Mouse (Mus musculus) lung, postnatal 4 days (tissue): Measurements from ENCODE around the gene Ap4m1.
"Not testable (repeated sequence)": the region's sequence is repeated elsewhere in the genome, so short reads cannot be mapped to it uniquely, and the experiment has no call there.

Experiments
- DNase-seq, 2 experiments: peaks; one replicate each; pipeline ENCODE4 v3.0.0; 2021

The Ap4m1 gene

GRCm38 (mm10) chr5:138199576-138199975 lies 27.8 kb downstream of the Ap4m1 start:
- DNase-seq, result no peak

- no peak for DNase-seq
These were observed 30.3 kb downstream of the Ap4m1 start for GRCm38 (mm10) chr5:138202086-138202485.

- DNase-seq, result no peak
These were observed 35.5 kb downstream of the Ap4m1 start for GRCm38 (mm10) chr5:138207253-138207652.

- no peak for DNase-seq
These were observed 36.1 kb downstream of the Ap4m1 start for GRCm38 (mm10) chr5:138207873-138208272.

GRCm38 (mm10) chr5:138216632-138217031 lies 44.8 kb downstream of the Ap4m1 start:
- DNase-seq, result not testable (repeated sequence)

GRCm38 (mm10) chr5:138219864-138220263 lies 48.1 kb downstream of the Ap4m1 start:
- DNase-seq, result no peak

- DNase-seq, result peak; percentile 71 to 87
These were observed 50.3 kb downstream of the Ap4m1 start for GRCm38 (mm10) chr5:138222111-138222510.

GRCm38 (mm10) chr5:138223287-138223686 lies 51.5 kb downstream of the Ap4m1 start:
- no peak for DNase-seq

GRCm38 (mm10) chr5:138225700-138226099 lies 53.9 kb downstream of the Ap4m1 start, which contains the start of gene Nxpe5:
Gene Nxpe5, plus strand, starts transcription at chr5:138225898.
- DNase-seq, result no peak

- DNase-seq, result no peak
These were observed 54.7 kb downstream of the Ap4m1 start for GRCm38 (mm10) chr5:138226491-138226890.

- DNase-seq, result no peak
These were observed 55.6 kb downstream of the Ap4m1 start for GRCm38 (mm10) chr5:138227367-138227766.

GRCm38 (mm10) chr5:138228026-138228425 lies 56.2 kb downstream of the Ap4m1 start:
- peak in 1 of 2 experiments; percentile 44 for DNase-seq

- no peak for DNase-seq
These were observed 57.7 kb downstream of the Ap4m1 start for GRCm38 (mm10) chr5:138229511-138229910.
